Comparison of ENCODE assay signal across 12 mouse cellular contexts in the genomic region with DNA sequence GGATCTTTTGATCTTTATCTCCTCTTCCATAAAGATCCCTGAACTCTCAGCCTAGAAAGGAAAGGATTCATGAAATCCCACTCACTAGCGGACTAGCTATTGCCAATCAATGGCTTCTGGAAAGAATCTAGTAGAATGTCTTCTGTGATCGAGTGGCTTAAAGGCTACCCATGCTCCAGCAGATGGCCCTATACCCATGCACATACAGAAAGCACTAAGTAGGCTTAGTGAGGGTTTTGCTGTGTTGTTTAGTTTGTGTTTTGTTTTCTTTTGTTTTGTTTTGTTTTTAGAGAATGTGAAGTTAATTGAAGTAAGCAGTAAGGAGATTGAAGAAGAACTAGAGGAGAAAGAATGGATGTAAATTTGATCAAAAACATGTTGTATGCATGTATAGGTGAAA.
DNase-seq lines count a peak whose midpoint lies in the region; ATAC-seq lines count a peak whose summit lies in the region.
"Had no signal": no experiment of that assay in that cellular context is flagged by ENCODE, and none has a peak within 500 bp of the region (broad histone marks: within the 10 kb centered on the region; RNA-seq: fewer than 3 reads in every experiment).

No protein-coding gene starts in this region.

- ATAC-seq in cerebellum, adult (ENCODE audit: insufficient number of reproducible peaks, low FRiP score, low TSS enrichment), result 0 out of 2 replicates have a peak, but pooled peaks have one; percentile 49
- ATAC-seq in neutrophil, adult 5-6 weeks (ENCODE audit: extremely low read depth, insufficient number of reproducible peaks, low FRiP score, poor library complexity, severe bottlenecking), result peak; percentile 76; the same call in 1 of the 2 replicates
- ATAC-seq: forebrain, postnatal 0 days; midbrain, embryonic 16.5 days had no signal

- DNase-seq in cerebellum, adult 11-12 months, result no peak
- peak; percentile 9 for DNase-seq in kidney, adult 11 months
- DNase-seq in kidney, postnatal 4 days, result no peak
- DNase-seq in retina, adult 2 months (ENCODE audit: low read depth, low spot score), result peak; percentile 0
- DNase-seq in retina, postnatal 1 day, result no peak
- no peak for DNase-seq in right cerebral cortex, postnatal 36 days (ENCODE audit: low spot score in 2 of 2)
- DNase-seq: forebrain, postnatal 0 days; heart, adult 11 months; lung, embryonic 14.5 days had no signal

Comparison
In these comparisons a context has a peak if more than half of its experiments do, and no peak if none do; other contexts are left out.
1. DNase-seq: peak in kidney, adult 11 months (single experiment) and retina, adult 2 months (single experiment); none in cerebellum, adult 11-12 months (single experiment), kidney, postnatal 4 days (0 of 2), retina, postnatal 1 day (single experiment) and right cerebral cortex, postnatal 36 days (0 of 2).